In genomic region chr9:43793411-43793810, GRCm38 (mm10) we compare ENCODE assay signal across 13 mouse cellular contexts.
"Had no signal": no experiment of that assay in that cellular context is flagged by ENCODE, and none has a peak within 500 bp of the region (broad histone marks: within the 10 kb centered on the region; RNA-seq: fewer than 3 reads in every experiment).

No protein-coding gene starts in this region.

- DNase-seq: lung, adult 18-20 months; lung, embryonic 14.5 days; lung, postnatal 10 days; lung, postnatal 4 days; retina, postnatal 1 day; right cerebral cortex, adult 18-20 months; right cerebral cortex, postnatal 25 days; right cerebral cortex, postnatal 4 days; spleen, adult 18-20 months; thymus, adult 18-20 months; thymus, postnatal 14 days; thymus, postnatal 36 days had no signal

- ATAC-seq: midbrain, embryonic 15.5 days had no signal
